Mouse (Mus musculus) CH12.LX (cell line): Measurements from ENCODE around the gene Epha10.

Experiments
- CTCF ChIP-seq, 2 experiments: IDR thresholded peaks in 1 of 2; conservative IDR thresholded peaks in 1 of 2; 2 replicates each; pipeline ENCODE4 v1.5.1; 2011 to 2012; ENCODE audit warnings: low read depth in 2 of 2, low read length in 2 of 2, improper control_type of control experiment in 1 of 2, inconsistent platforms in 1 of 2, mild to moderate bottlenecking in 1 of 2, moderate library complexity in 1 of 2
- E2F4 ChIP-seq: IDR thresholded peaks from 2 replicates; pipeline ENCODE4 v1.6.1; 2011; ENCODE audit warnings: low read depth, low read length, improper control_type of control experiment; ENCODE audit not compliant: insufficient replicate concordance
- HCFC1 ChIP-seq: IDR thresholded peaks from 2 replicates; pipeline ENCODE4 v1.6.1; 2012; ENCODE audit warnings: low read depth, mild to moderate bottlenecking, inconsistent platforms, low read length, improper control_type of control experiment
- KAT2A ChIP-seq: IDR thresholded peaks from 2 replicates; pipeline ENCODE4 v1.6.1; 2012; ENCODE audit warnings: low read length, improper control_type of control experiment, inconsistent platforms; ENCODE audit not compliant: insufficient replicate concordance
- MAX ChIP-seq: IDR thresholded peaks from 2 replicates; pipeline ENCODE4 v1.6.1; 2011; ENCODE audit warnings: low read length, improper control_type of control experiment
- MAZ ChIP-seq: IDR thresholded peaks from 2 replicates; pipeline ENCODE4 v1.6.1; 2012; ENCODE audit warnings: low read depth, mild to moderate bottlenecking, inconsistent platforms, low read length, improper control_type of control experiment, moderate library complexity
- MXI1 ChIP-seq: IDR thresholded peaks from 2 replicates; pipeline ENCODE4 v1.6.1; 2011; ENCODE audit warnings: mild to moderate bottlenecking, low read depth, low read length, improper control_type of control experiment
- NRF1 ChIP-seq: IDR thresholded peaks from 2 replicates; pipeline ENCODE4 v1.6.1; 2014; ENCODE audit warnings: low read depth, mild to moderate bottlenecking, inconsistent platforms, low read length, improper control_type of control experiment, moderate library complexity
- POLR2A ChIP-seq: IDR thresholded peaks from 2 replicates; pipeline ENCODE4 v1.6.1; 2011; ENCODE audit warnings: low read depth, mild to moderate bottlenecking, improper control_type of control experiment, low read length
- POLR2AphosphoS2 ChIP-seq: IDR thresholded peaks from 2 replicates; pipeline ENCODE4 v1.6.1; 2011; ENCODE audit warnings: low read depth, low read length, improper control_type of control experiment
- TCF12 ChIP-seq: IDR thresholded peaks from 2 replicates; pipeline ENCODE4 v1.6.1; 2014; ENCODE audit warnings: low read depth, mild to moderate bottlenecking, inconsistent platforms, low read length, improper control_type of control experiment

- TF ChIP-seq POLR2AphosphoS2 (peak; percentile 62; the same call in 1 of the 2 replicates), CTCF (conservative IDR thresholded peaks at IDR 0.05 in 1 of 2, IDR thresholded peaks at IDR 0.05 in 1 of 2; ENCODE audit: low read depth in 2 of 2, low read length in 2 of 2) (no peak), E2F4 (peak; percentile 97), MAX (peak; percentile 83), HCFC1 (peak; percentile 99), TCF12 (peak; percentile 66; the same call in 1 of the 2 replicates), MXI1 (peak; percentile 96), POLR2A (peak; percentile 78), KAT2A (peak; percentile 99), MAZ (peak; percentile 58; the same call in 1 of the 2 replicates), NRF1 (peak; percentile 56; the same call in 1 of the 2 replicates)
Observed at GRCm38 (mm10) chr4:124936613-124937471, 56.1 kb downstream of the Epha10 start, which contains the start of gene 9930104L06Rik.
